Mouse (Mus musculus) monocyte, adult 2 months (primary cell): ENCODE measurements at regions not wholly inside any gene's neighbourhood (a gene's known extent, or its start where the extent isn't known, plus 50 kb on each side); places are given as distances from the start of the nearest gene placed in this dataset.

Source experiments
- DNase-seq, 2 experiments: peaks; one replicate each; pipeline ENCODE4 v3.0.0; 2022; ENCODE audit warnings: low spot score in 2 of 2, low read depth in 1 of 2

GRCm38 (mm10) chr10:117542351-117542750, 86.9 kb upstream of the Cpm start:
- no peak for DNase-seq

- no peak for DNase-seq
These were observed 87.8 kb upstream of the Cpm start for GRCm38 (mm10) chr10:117541487-117541886.

GRCm38 (mm10) chr10:117540747-117541398, 88.4 kb upstream of the Cpm start:
- no peak for DNase-seq

GRCm38 (mm10) chr10:117540112-117540594, 89.1 kb upstream of the Cpm start:
- DNase-seq = no peak

GRCm38 (mm10) chr10:117539532-117539931, 89.8 kb upstream of the Cpm start:
- no peak for DNase-seq

- no peak for DNase-seq
These were observed 90.6 kb upstream of the Cpm start for GRCm38 (mm10) chr10:117538725-117539124.

- no peak for DNase-seq
These were observed 92.3 kb upstream of the Cpm start for GRCm38 (mm10) chr10:117536769-117537599.

GRCm38 (mm10) chr10:117535843-117536242, 93.5 kb upstream of the Cpm start:
- no peak for DNase-seq

- no peak for DNase-seq
These were observed 94.1 kb upstream of the Cpm start for GRCm38 (mm10) chr10:117534992-117535719.

GRCm38 (mm10) chr10:117534478-117534877, 94.8 kb upstream of the Cpm start:
- DNase-seq = no peak

GRCm38 (mm10) chr10:117533541-117534386, 95.5 kb upstream of the Cpm start:
- DNase-seq = no peak

- DNase-seq = no peak
These were observed 96.4 kb upstream of the Cpm start for GRCm38 (mm10) chr10:117532750-117533540.

GRCm38 (mm10) chr10:117531798-117532747, 97.2 kb upstream of the Cpm start:
- DNase-seq = no peak

- no peak for DNase-seq
These were observed 98.3 kb upstream of the Cpm start for GRCm38 (mm10) chr10:117530859-117531602.

GRCm38 (mm10) chr10:117530007-117530858, 99.1 kb upstream of the Cpm start:
- no peak for DNase-seq

- DNase-seq = no peak
These were observed 99.9 kb upstream of the Cpm start for GRCm38 (mm10) chr10:117529269-117530006.
